Mouse (Mus musculus) midbrain, postnatal 0 days (tissue): Measurements from ENCODE around the gene Galnt7. TPM values are rescaled to one million over a fixed set of nuclear protein-coding genes. Genes with fewer than 3 reads are reported as not detected.

Experiments
- ATAC-seq: fragments of 200-750 bp; cut with Nextera tagmentation; 2 replicates; pipeline ENCODE4 v1.8.0; 2017; ENCODE audit warnings: moderate number of reproducible peaks, mild to moderate bottlenecking, moderate TSS enrichment, moderate library complexity; ENCODE audit not compliant: low FRiP score
- DNase-seq: peaks from one replicate; pipeline ENCODE4 v3.0.0-alpha.2; 2015; ENCODE audit warnings: low spot score
- H3K27ac ChIP-seq: fragments of 300-500 bp; sonication (generic); 2 replicates; pipeline ENCODE4 v1.5.1; 2014; ENCODE audit warnings: low read depth, mild to moderate bottlenecking, low read length, mixed read lengths
- H3K27me3 ChIP-seq: fragments of 300-500 bp; sonication (generic); 2 replicates; pipeline ENCODE4 v1.6.1; 2014; ENCODE audit warnings: low read length, control low read depth, mixed read lengths; ENCODE audit not compliant: insufficient read depth
- H3K36me3 ChIP-seq: fragments of 300-500 bp; sonication (generic); 2 replicates; pipeline ENCODE4 v1.6.1; 2014; ENCODE audit warnings: low read length, control low read depth, mixed read lengths; ENCODE audit not compliant: insufficient read depth
- H3K4me1 ChIP-seq: fragments of 300-500 bp; sonication (generic); 2 replicates; pipeline ENCODE4 v1.6.1; 2014; ENCODE audit warnings: mild to moderate bottlenecking, control low read depth, antibody characterized with exemption, low read length, mixed read lengths; ENCODE audit not compliant: insufficient read depth
- H3K4me2 ChIP-seq: fragments of 300-500 bp; sonication (generic); 2 replicates; pipeline ENCODE4 v1.6.1; 2014; ENCODE audit warnings: low read depth, mild to moderate bottlenecking, low read length, mixed read lengths; ENCODE audit not compliant: poor library complexity, severe bottlenecking
- H3K4me3 ChIP-seq: fragments of 300-500 bp; sonication (generic); 2 replicates; pipeline ENCODE4 v1.5.1; 2014; ENCODE audit warnings: low read depth, mild to moderate bottlenecking, low read length, moderate library complexity
- H3K9ac ChIP-seq: fragments of 300-500 bp; sonication (generic); replicated peaks from 2 replicates; pipeline ENCODE4 v1.6.1; 2014; ENCODE audit warnings: mild to moderate bottlenecking, low read length, moderate library complexity, mixed read lengths; ENCODE audit not compliant: poor library complexity, severe bottlenecking
- H3K9me3 ChIP-seq: fragments of 300-500 bp; sonication (generic); 2 replicates; pipeline ENCODE4 v1.6.1; 2016; ENCODE audit warnings: low read length, control low read depth
- CTCF ChIP-seq: IDR thresholded peaks from 2 replicates; pipeline ENCODE4 v1.5.1; 2016; ENCODE audit warnings: antibody characterized with exemption, mild to moderate bottlenecking
- WGBS: fragments of 180-500 bp; shearing (Covaris S2); extraction: QIAGEN DNeasy Blood & Tissue Kit; methylation state at CpG from one replicate; pipeline ENCODE4 v1.1.7; 2014; 5-methylcytosine and 5-hydroxymethylcytosine counted together
- polyA plus RNA-seq: library from polyadenylated mRNA; unstranded; fragments of >200 nt; fragmentation: Nextera tagmentation; extraction: Ambion mirVana; gene quantifications from 2 replicates; pipeline ENCODE4 v1.2.1, GENCODE M21; 2015
- total RNA-seq: library from RNA; depleted of rRNA; stranded (reverse); fragments of >200 nt; gene quantifications from 2 replicates; pipeline ENCODE4 v1.2.3, GENCODE M21; 2014

Galnt7 gene
- total and polyA plus RNA-seq, 2 experiments from 2014 or later, result 4.7 to 6.2 TPM

DNA sequence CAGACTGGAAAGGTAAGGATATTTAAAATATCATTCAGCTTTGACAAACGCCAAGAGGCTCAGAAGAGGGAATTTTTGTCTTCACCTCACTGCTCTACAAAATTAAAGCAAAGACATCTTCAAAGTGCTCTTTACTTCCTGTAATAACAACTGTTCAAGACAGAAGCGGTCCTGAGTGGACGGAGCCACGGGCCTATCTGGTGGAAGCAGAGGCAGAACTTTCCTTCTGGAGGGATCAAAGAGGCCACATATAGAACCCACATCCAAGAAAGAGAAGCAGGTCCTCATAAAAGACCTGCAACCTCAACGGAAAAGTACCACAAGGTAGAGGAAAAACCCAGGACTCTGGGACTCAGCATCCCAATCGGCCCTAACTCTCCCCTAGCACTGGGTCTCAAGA is 2.6 kb downstream of the Galnt7 start:
- no peak for ATAC-seq
- Histone ChIP-seq H3K27ac (no peak overlapping the region), H3K9me3 (no peaks in the 10 kb centered on the region), H3K9ac (no peak overlapping the region), H3K4me3 (no peak overlapping the region), H3K4me2 (peak overlapping the region; percentile 7; the same call in 1 of the 2 replicates), H3K36me3 (no peaks in the 10 kb centered on the region), H3K27me3 (no peaks in the 10 kb centered on the region), H3K4me1 (no peaks in the 10 kb centered on the region)
- DNase-seq, result no peak
- 83% methylated on average over 6 of the region's 6 CpGs for WGBS
- no peak for TF ChIP-seq CTCF

DNA sequence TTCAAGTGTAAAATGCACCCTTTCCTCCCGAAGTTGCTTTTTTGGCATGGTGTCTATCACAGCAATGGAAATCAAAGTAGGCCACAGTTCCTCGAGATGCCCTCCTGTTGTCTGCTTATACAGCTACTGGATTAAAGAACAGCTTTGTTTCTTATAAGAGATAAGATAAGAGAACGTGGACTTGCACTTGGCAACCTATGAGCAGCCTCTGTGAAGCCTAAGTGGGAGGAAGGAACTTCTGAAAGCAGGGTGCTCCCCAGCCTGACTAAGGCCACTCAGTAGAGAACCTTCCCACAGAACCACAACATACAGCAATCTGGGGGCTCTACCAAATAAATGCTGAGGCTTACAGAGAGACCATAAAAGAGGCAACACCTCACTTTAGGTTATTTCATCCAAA is 5.3 kb downstream of the Galnt7 start:
- no peak overlapping the region for H3K27ac ChIP-seq
- no peak for TF ChIP-seq CTCF
- H3K4me2 ChIP-seq, result no peak overlapping the region
- H3K4me1 ChIP-seq, result no peaks in the 10 kb centered on the region
- WGBS, result 66% methylated on average over 3 of the region's 3 CpGs
- ATAC-seq (no peak), DNase-seq (no peak)
- H3K4me3 ChIP-seq, result no peak overlapping the region
- H3K36me3 ChIP-seq, result no peaks in the 10 kb centered on the region
- H3K9ac ChIP-seq, result no peak overlapping the region
- H3K9me3 ChIP-seq, result no peaks in the 10 kb centered on the region
- no peaks in the 10 kb centered on the region for H3K27me3 ChIP-seq

DNA sequence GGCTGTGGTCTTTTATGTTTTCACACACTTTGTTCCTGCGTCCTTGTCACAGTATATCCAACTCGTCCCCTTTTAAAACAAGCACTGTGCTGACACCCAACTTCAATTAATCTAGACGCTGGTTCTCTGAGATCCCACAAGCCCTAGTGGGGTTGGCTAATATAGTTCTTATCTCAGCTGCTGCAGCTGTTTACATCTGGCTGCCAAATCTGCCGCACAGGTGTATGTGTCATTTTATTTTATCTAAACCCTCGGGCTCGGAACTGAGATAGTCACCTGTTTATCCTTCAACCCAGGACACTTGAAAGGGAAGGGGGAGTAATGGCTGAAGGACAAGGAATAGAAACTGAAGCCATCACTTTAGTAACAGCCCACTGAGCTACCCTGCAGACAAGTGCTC is 8.6 kb downstream of the Galnt7 start:
- Histone ChIP-seq H3K27ac (no peak overlapping the region), H3K27me3 (no peaks in the 10 kb centered on the region), H3K9me3 (no peaks in the 10 kb centered on the region), H3K4me3 (no peak overlapping the region), H3K9ac (no peak overlapping the region), H3K36me3 (no peaks in the 10 kb centered on the region), H3K4me1 (no peaks in the 10 kb centered on the region), H3K4me2 (no peak overlapping the region)
- no peak for DNase-seq
- TF ChIP-seq CTCF, result no peak
- peak; percentile 38; the same call in 1 of the 2 replicates for ATAC-seq
- WGBS, result 77% methylated on average over 6 of the region's 6 CpGs

DNA sequence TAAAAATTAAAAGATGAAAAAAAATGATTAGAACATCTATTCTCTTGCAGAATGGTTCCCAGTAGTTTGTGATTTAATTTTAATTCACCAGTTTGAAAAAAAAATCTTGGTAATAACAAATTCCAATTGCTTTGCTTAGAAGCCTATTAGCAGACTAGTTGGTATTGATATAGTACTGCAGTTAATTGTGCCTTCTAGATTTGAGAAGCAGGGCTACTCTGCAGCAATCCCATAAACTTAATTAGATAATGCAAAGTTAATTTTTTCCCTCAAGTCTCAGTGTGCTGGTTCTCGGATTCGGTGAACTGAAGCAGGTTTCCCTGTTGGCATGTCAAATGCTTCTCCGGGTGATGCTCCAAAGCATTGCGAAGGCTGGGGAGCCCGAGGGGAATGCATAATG is 10.1 kb downstream of the Galnt7 start:
- 48% methylated on average over 5 of the region's 5 CpGs for WGBS
- no peaks in the 10 kb centered on the region for H3K4me1 ChIP-seq
- H3K4me2 ChIP-seq, result no peak overlapping the region
- no peaks in the 10 kb centered on the region for H3K27me3 ChIP-seq
- no peak overlapping the region for H3K27ac ChIP-seq
- no peak for ATAC-seq
- H3K9me3 ChIP-seq, result no peaks in the 10 kb centered on the region
- H3K36me3 ChIP-seq, result no peaks in the 10 kb centered on the region
- no peak overlapping the region for H3K9ac ChIP-seq
- no peak overlapping the region for H3K4me3 ChIP-seq
- peak; percentile 27 for DNase-seq
- no peak for TF ChIP-seq CTCF

DNA sequence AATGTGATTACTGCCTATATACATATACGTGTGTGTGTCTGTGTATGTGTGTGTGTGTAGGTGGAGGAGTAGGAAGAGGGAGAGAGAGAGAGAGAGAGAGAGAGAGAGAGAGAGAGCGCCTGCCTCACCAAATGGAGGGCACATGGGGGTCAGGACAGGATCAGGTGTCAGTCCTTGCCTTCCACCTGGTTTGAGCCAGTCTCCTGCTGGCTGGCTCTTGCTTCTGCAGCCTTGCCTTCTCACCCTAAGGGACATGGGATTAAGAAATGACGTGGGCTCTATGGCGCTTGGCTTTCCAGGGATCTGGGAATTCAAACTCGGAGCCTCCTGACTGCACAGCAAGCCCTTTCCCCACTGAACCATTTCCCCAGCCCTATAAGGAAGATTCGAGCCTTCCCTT is 13.9 kb downstream of the Galnt7 start:
- Histone ChIP-seq H3K9ac (no peak overlapping the region), H3K36me3 (no peaks in the 10 kb centered on the region), H3K4me2 (no peak overlapping the region), H3K4me1 (no peaks in the 10 kb centered on the region), H3K9me3 (no peaks in the 10 kb centered on the region), H3K27me3 (no peaks in the 10 kb centered on the region), H3K4me3 (no peak overlapping the region), H3K27ac (no peak overlapping the region)
- ATAC-seq (peak; percentile 49; the same call in 1 of the 2 replicates), DNase-seq (no peak)
- TF ChIP-seq CTCF, result no peak
- 69% methylated on average over 6 of the region's 6 CpGs for WGBS

DNA sequence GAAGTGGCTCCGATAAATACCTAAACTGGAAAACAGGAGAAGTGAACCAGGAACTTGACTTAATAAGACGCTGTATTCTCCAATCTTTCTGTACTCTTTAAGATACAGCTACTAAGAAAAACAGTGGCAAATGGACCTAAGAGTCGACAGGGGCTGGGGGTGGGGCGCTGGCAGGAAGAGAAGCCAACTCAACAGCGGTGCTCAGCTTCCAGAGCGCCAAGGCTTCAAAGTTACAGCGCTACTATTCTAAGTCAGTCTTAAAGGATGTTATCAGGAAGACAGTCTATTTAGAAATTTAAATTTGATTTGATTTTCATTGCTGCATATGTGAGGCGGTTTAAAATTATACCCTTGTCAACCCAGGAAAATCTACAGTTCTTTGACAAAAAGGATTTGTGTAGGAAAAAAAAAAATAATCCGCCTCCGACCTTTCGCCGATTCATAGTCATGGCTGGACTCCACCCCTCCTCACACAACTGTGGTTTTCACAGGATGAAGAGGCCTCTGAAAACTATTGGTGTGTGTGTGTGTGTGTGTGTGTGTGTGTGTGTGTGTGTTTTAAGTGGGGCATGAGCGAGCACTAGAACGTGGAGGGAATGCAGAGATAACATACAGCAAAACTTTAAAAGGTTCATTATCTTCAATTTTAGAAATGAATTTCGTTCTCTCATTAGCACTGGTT is 15.1 kb downstream of the Galnt7 start:
- H3K27me3 ChIP-seq, result no peaks in the 10 kb centered on the region
- no peak for ATAC-seq
- WGBS, result 78% methylated on average over 15 of the region's 15 CpGs

More for the DNA sequence above, 15.1 kb downstream of the Galnt7 start:
- Histone ChIP-seq H3K27ac (no peak overlapping the region), H3K36me3 (no peaks in the 10 kb centered on the region), H3K9me3 (no peaks in the 10 kb centered on the region), H3K4me3 (no peak overlapping the region), H3K4me2 (no peak overlapping the region), H3K4me1 (no peaks in the 10 kb centered on the region), H3K9ac (no peak overlapping the region)
- no peak for DNase-seq
- no peak for TF ChIP-seq CTCF
